Comparison of ENCODE assay signal across 8 mouse cellular contexts in genomic region chr11:119252854-119253541, GRCm38 (mm10). TPM values are rescaled to one million over a fixed set of nuclear protein-coding genes. Genes with fewer than 3 reads are reported as not detected.
DNase-seq lines count a peak whose midpoint lies in the region; ATAC-seq and TF ChIP-seq lines count a peak whose summit lies in the region.

No protein-coding gene starts in this region.

- H3K9me3 ChIP-seq in limb, embryonic 13.5 days: no peaks in the 10 kb centered on the region
- no peaks in the 10 kb centered on the region for H3K9me3 ChIP-seq in midbrain, postnatal 0 days (ENCODE audit: low read length)

- H3K27me3 ChIP-seq in spleen, adult 2 months (ENCODE audit: control insufficient read depth, insufficient read depth, low read length): no peaks in the 10 kb centered on the region
- 0 out of 2 replicates have a peak, but pooled peaks cover 4% of the 10 kb centered on the region for H3K27me3 ChIP-seq in limb, embryonic 13.5 days
- H3K27me3 ChIP-seq in midbrain, postnatal 0 days (ENCODE audit: insufficient read depth, low read length): no peaks in the 10 kb centered on the region

- H3K9ac ChIP-seq in limb, embryonic 13.5 days: peak overlapping the region; percentile 53
- no peak overlapping the region for H3K9ac ChIP-seq in midbrain, postnatal 0 days (replicated peaks; ENCODE audit: low read length, poor library complexity, severe bottlenecking)

- no peak for TF ChIP-seq POLR2A in spleen, adult 2 months (IDR thresholded peaks at IDR 0.05; ENCODE audit: low read depth, low read length)

- peak overlapping the region; percentile 60 for H3K4me2 ChIP-seq in limb, embryonic 13.5 days (replicated peaks)
- peak overlapping the region; percentile 47 for H3K4me2 ChIP-seq in midbrain, postnatal 0 days (ENCODE audit: low read depth, low read length, poor library complexity, severe bottlenecking)

- DNase-seq in cerebellum, adult 8-10 months: peak; percentile 48
- DNase-seq in cerebellum, adult 11 months: no peak
- peak in 1 of 2 experiments; percentile 33 for DNase-seq in spleen, adult 2 months (ENCODE audit: low read depth in 1 of 2, low spot score in 2 of 2)
- DNase-seq in spleen, adult 12 weeks (ENCODE audit: low spot score): no peak
- DNase-seq in midbrain, postnatal 0 days (ENCODE audit: low spot score): peak; percentile 78
- no peak for DNase-seq in urinary bladder, adult 2 months (ENCODE audit: low spot score)

- WGBS in spleen, adult 2 months: 4% methylated on average over 21 of the region's 22 CpGs
- WGBS in limb, embryonic 13.5 days: 6% methylated on average over 22 of the region's 22 CpGs
- 9% methylated on average over 22 of the region's 22 CpGs for WGBS in midbrain, postnatal 0 days

- peak; percentile 84 for ATAC-seq in granulocyte monocyte progenitor cell, adult 5-6 weeks (replicated peaks; ENCODE audit: poor library complexity, severe bottlenecking)
- peak; percentile 52 for ATAC-seq in limb, embryonic 13.5 days (ENCODE audit: low FRiP score, low read depth)
- peak; percentile 75 for ATAC-seq in midbrain, postnatal 0 days (ENCODE audit: low FRiP score)

- H3K4me1 ChIP-seq in spleen, adult 2 months (ENCODE audit: control insufficient read depth, insufficient read depth, insufficient read length): peaks cover 4% of the 10 kb centered on the region; the same call in 1 of the 2 replicates
- peaks cover 39% of the 10 kb centered on the region for H3K4me1 ChIP-seq in limb, embryonic 13.5 days
- H3K4me1 ChIP-seq in midbrain, postnatal 0 days (ENCODE audit: insufficient read depth, low read length): no peaks in the 10 kb centered on the region

- no peaks in the 10 kb centered on the region for H3K36me3 ChIP-seq in spleen, adult 2 months (ENCODE audit: control insufficient read depth, insufficient read depth, low read length)
- no peaks in the 10 kb centered on the region for H3K36me3 ChIP-seq in limb, embryonic 13.5 days
- H3K36me3 ChIP-seq in midbrain, postnatal 0 days (ENCODE audit: insufficient read depth, low read length): no peaks in the 10 kb centered on the region

- peak; percentile 44; the same call in 1 of the 2 replicates for TF ChIP-seq CTCF in spleen, adult 2 months (IDR thresholded peaks at IDR 0.05; ENCODE audit: extremely low read depth, insufficient read depth, insufficient read length, insufficient replicate concordance)
- peak; percentile 79 for TF ChIP-seq CTCF in midbrain, postnatal 0 days (IDR thresholded peaks at IDR 0.05)

- H3K4me3 ChIP-seq in spleen, adult 2 months (ENCODE audit: extremely low read depth, insufficient read depth, insufficient read length): no peak overlapping the region
- H3K4me3 ChIP-seq in limb, embryonic 13.5 days: peak overlapping the region; percentile 30
- peak overlapping the region; percentile 24 for H3K4me3 ChIP-seq in midbrain, postnatal 0 days (ENCODE audit: low read depth, low read length)

- no peak overlapping the region for H3K27ac ChIP-seq in spleen, adult 2 months (ENCODE audit: insufficient read depth, low read length)
- H3K27ac ChIP-seq in limb, embryonic 13.5 days: no peak overlapping the region
- peak overlapping the region; percentile 38; the same call in 1 of the 2 replicates for H3K27ac ChIP-seq in midbrain, postnatal 0 days (ENCODE audit: low read depth, low read length)

RNA-seq across cellular contexts. Expression of gene Gaa, which starts 14.7 kb away (rescaled TPM):
- 68.2 and 81.1 TPM in 2 replicates for polyA plus RNA-seq in spleen, adult 2 months (2012; rRNA removed)
- 35.8 and 47.2 TPM in 2 replicates for total RNA-seq in granulocyte monocyte progenitor cell, adult 5-6 weeks (2014; fragmentation: Nextera tagmentation)
- total RNA-seq in granulocyte monocyte progenitor cell, adult 5-6 weeks (2017): 27.4 and 31.6 TPM in 2 replicates
- polyA plus RNA-seq in limb, embryonic 13.5 days (2015; fragmentation: Nextera tagmentation; extraction: Ambion mirVana): 67.1 and 69.9 TPM in 2 replicates
- total RNA-seq in midbrain, postnatal 0 days (2014; rRNA removed): 186 and 222 TPM in 2 replicates
- polyA plus RNA-seq in midbrain, postnatal 0 days (2015; fragmentation: Nextera tagmentation; extraction: Ambion mirVana): 154 and 158 TPM in 2 replicates
- 95.0 and 113 TPM in 2 replicates for polyA plus RNA-seq in urinary bladder, adult 2 months (2012; rRNA removed)

RNA-seq across cellular contexts. Expression of gene Ccdc40, which starts 24.6 kb away (rescaled TPM):
- 0.47 TPM in 2 replicates for polyA plus RNA-seq in spleen, adult 2 months (2012; rRNA removed)
- total RNA-seq in granulocyte monocyte progenitor cell, adult 5-6 weeks (2014; fragmentation: Nextera tagmentation): 7.3 and 12.0 TPM in 2 replicates
- total RNA-seq in granulocyte monocyte progenitor cell, adult 5-6 weeks (2017): 9.0 and 11.8 TPM in 2 replicates
- polyA plus RNA-seq in limb, embryonic 13.5 days (2015; fragmentation: Nextera tagmentation; extraction: Ambion mirVana): 4.8 and 6.8 TPM in 2 replicates
- 13.3 and 22.7 TPM in 2 replicates for total RNA-seq in midbrain, postnatal 0 days (2014; rRNA removed)
- polyA plus RNA-seq in midbrain, postnatal 0 days (2015; fragmentation: Nextera tagmentation; extraction: Ambion mirVana): 10.3 and 13.3 TPM in 2 replicates
- 0.66 and 0.77 TPM in 2 replicates for polyA plus RNA-seq in urinary bladder, adult 2 months (2012; rRNA removed)

RNA-seq across cellular contexts. Expression of gene Tbc1d16, which starts 24.7 kb away (rescaled TPM):
- 3.9 and 4.6 TPM in 2 replicates for polyA plus RNA-seq in spleen, adult 2 months (2012; rRNA removed)
- 3.3 and 8.6 TPM in 2 replicates for total RNA-seq in granulocyte monocyte progenitor cell, adult 5-6 weeks (2014; fragmentation: Nextera tagmentation)
- 2.1 and 3.0 TPM in 2 replicates for total RNA-seq in granulocyte monocyte progenitor cell, adult 5-6 weeks (2017)
- 25.1 and 27.2 TPM in 2 replicates for polyA plus RNA-seq in limb, embryonic 13.5 days (2015; fragmentation: Nextera tagmentation; extraction: Ambion mirVana)
- 152 and 156 TPM in 2 replicates for total RNA-seq in midbrain, postnatal 0 days (2014; rRNA removed)
- polyA plus RNA-seq in midbrain, postnatal 0 days (2015; fragmentation: Nextera tagmentation; extraction: Ambion mirVana): 43.1 and 43.5 TPM in 2 replicates
- 15.8 and 20.8 TPM in 2 replicates for polyA plus RNA-seq in urinary bladder, adult 2 months (2012; rRNA removed)

RNA-seq across cellular contexts. Expression of gene Eif4a3, which starts 46.9 kb away (rescaled TPM):
- 73.4 and 97.6 TPM in 2 replicates for polyA plus RNA-seq in spleen, adult 2 months (2012; rRNA removed)
- 280 and 311 TPM in 2 replicates for total RNA-seq in granulocyte monocyte progenitor cell, adult 5-6 weeks (2014; fragmentation: Nextera tagmentation)
- 188 and 228 TPM in 2 replicates for total RNA-seq in granulocyte monocyte progenitor cell, adult 5-6 weeks (2017)
- 386 and 387 TPM in 2 replicates for polyA plus RNA-seq in limb, embryonic 13.5 days (2015; fragmentation: Nextera tagmentation; extraction: Ambion mirVana)
- total RNA-seq in midbrain, postnatal 0 days (2014; rRNA removed): 132 and 169 TPM in 2 replicates
- 229 and 237 TPM in 2 replicates for polyA plus RNA-seq in midbrain, postnatal 0 days (2015; fragmentation: Nextera tagmentation; extraction: Ambion mirVana)
- polyA plus RNA-seq in urinary bladder, adult 2 months (2012; rRNA removed): 106 and 121 TPM in 2 replicates

RNA-seq across cellular contexts. Expression of gene Card14, which starts 54.6 kb away (rescaled TPM):
- 0.02 and 0.05 TPM in 2 replicates for polyA plus RNA-seq in spleen, adult 2 months (2012; rRNA removed)
- not detected in 2 replicates for total RNA-seq in granulocyte monocyte progenitor cell, adult 5-6 weeks (2014; fragmentation: Nextera tagmentation)
- not detected in 2 replicates for total RNA-seq in granulocyte monocyte progenitor cell, adult 5-6 weeks (2017)
- 0.42 and 0.88 TPM in 2 replicates for polyA plus RNA-seq in limb, embryonic 13.5 days (2015; fragmentation: Nextera tagmentation; extraction: Ambion mirVana)
- 0.77 and 1.8 TPM in 2 replicates for total RNA-seq in midbrain, postnatal 0 days (2014; rRNA removed)
- polyA plus RNA-seq in midbrain, postnatal 0 days (2015; fragmentation: Nextera tagmentation; extraction: Ambion mirVana): 0.59 and 0.67 TPM in 2 replicates
- 4.7 and 5.0 TPM in 2 replicates for polyA plus RNA-seq in urinary bladder, adult 2 months (2012; rRNA removed)

Comparison
In these comparisons a context has a peak if more than half of its experiments do, and no peak if none do; other contexts are left out.
1. DNase-seq: peak in cerebellum, adult 8-10 months (single experiment) and midbrain, postnatal 0 days (single experiment); none in cerebellum, adult 11 months (single experiment), spleen, adult 12 weeks (single experiment) and urinary bladder, adult 2 months (single experiment).
2. Peak in every context shown above with its lines, with median percentiles within 50 percentile points of each other: ATAC-seq.